Mouse (Mus musculus) adipocyte (in vitro differentiated cells): Measurements from ENCODE around the gene Tubb1.
A peak's percentile ranks its signal among the peaks of the same experiment; 100 is the strongest.

ENCODE experiments used
- DNase-seq: peaks from one replicate; pipeline ENCODE4 v3.0.0-alpha.2; 2016; ENCODE audit warnings: low spot score

The Tubb1 gene

GRCm38 (mm10) chr2:174450353-174450752 lies at the start of gene Tubb1:
Gene Tubb1 (plus strand): TSS chr2:174450695.
- no peak for DNase-seq

GRCm38 (mm10) chr2:174410222-174410621 lies 40.3 kb upstream of the Tubb1 start:
- no peak for DNase-seq

- DNase-seq: no peak
Measured at GRCm38 (mm10) chr2:174413127-174413526, 37.4 kb upstream of the Tubb1 start.

- DNase-seq: no peak
Measured at GRCm38 (mm10) chr2:174415001-174415730, 35.3 kb upstream of the Tubb1 start.

GRCm38 (mm10) chr2:174415731-174416310 lies 34.7 kb upstream of the Tubb1 start, which contains the start of gene Nelfcd:
Gene Nelfcd (plus strand): TSS chr2:174415804.
- peak; percentile 98 for DNase-seq

GRCm38 (mm10) chr2:174421107-174421506 lies 29.4 kb upstream of the Tubb1 start:
- DNase-seq: no peak

GRCm38 (mm10) chr2:174424301-174425085 lies 26.0 kb upstream of the Tubb1 start:
- DNase-seq: no peak

GRCm38 (mm10) chr2:174426856-174427255 lies 23.6 kb upstream of the Tubb1 start:
- no peak for DNase-seq

- no peak for DNase-seq
Measured at GRCm38 (mm10) chr2:174428076-174428835, 22.2 kb upstream of the Tubb1 start.

GRCm38 (mm10) chr2:174428996-174429591 lies 21.4 kb upstream of the Tubb1 start:
- DNase-seq: no peak

- no peak for DNase-seq
Measured at GRCm38 (mm10) chr2:174434943-174435342, 15.6 kb upstream of the Tubb1 start.

GRCm38 (mm10) chr2:174436076-174436701 lies 14.3 kb upstream of the Tubb1 start:
- DNase-seq: no peak

GRCm38 (mm10) chr2:174436916-174437696 lies 13.4 kb upstream of the Tubb1 start:
- DNase-seq: no peak

- peak; percentile 64 for DNase-seq
Measured at GRCm38 (mm10) chr2:174437697-174437982, 12.9 kb upstream of the Tubb1 start.

GRCm38 (mm10) chr2:174438181-174438580 lies 12.3 kb upstream of the Tubb1 start:
- no peak for DNase-seq

GRCm38 (mm10) chr2:174438737-174439449 lies 11.6 kb upstream of the Tubb1 start, which contains the start of gene Ctsz:
Gene Ctsz (minus strand): TSS chr2:174439039.
- DNase-seq: peak; percentile 40

GRCm38 (mm10) chr2:174439450-174439838 lies 11.1 kb upstream of the Tubb1 start:
- no peak for DNase-seq

- DNase-seq: no peak
Measured at GRCm38 (mm10) chr2:174439961-174440360, 10.5 kb upstream of the Tubb1 start.

GRCm38 (mm10) chr2:174441898-174442297 lies 8.6 kb upstream of the Tubb1 start:
- no peak for DNase-seq

- DNase-seq: no peak
Measured at GRCm38 (mm10) chr2:174442460-174442859, 8.0 kb upstream of the Tubb1 start.
